Mouse (Mus musculus): ENCODE measurements around the gene Mb. TPM values are rescaled to one million over a fixed set of nuclear protein-coding genes. Genes with fewer than 3 reads are reported as not detected.
"Not testable (repeated sequence)": the region's sequence is repeated elsewhere in the genome, so short reads cannot be mapped to it uniquely, and the experiment has no call there.

Mb gene
- polyA plus RNA-seq, 1 experiment from 2014 or later = 0.37 TPM

- H3K4me3 ChIP-seq (replicated peaks) = no peak overlapping the region
- H3K27me3 ChIP-seq = no peaks in the 10 kb centered on the region
- H3K4me1 ChIP-seq (replicated peaks) = no peaks in the 10 kb centered on the region; the same call in 1 of the 2 replicates
- H3K9ac ChIP-seq = no peak overlapping the region
- H3K9me3 ChIP-seq (replicated peaks) = no peaks in the 10 kb centered on the region
- no peak for ATAC-seq (ENCODE audit: insufficient read depth)
- WGBS (ENCODE audit: insufficient replicate concordance) = 66% methylated on average over 6 of the region's 6 CpGs
- H3K4me2 ChIP-seq = no peak overlapping the region
- H3K27ac ChIP-seq (replicated peaks) = no peak overlapping the region
- no peaks in the 10 kb centered on the region for H3K36me3 ChIP-seq (replicated peaks)
Measured at GRCm38 (mm10) chr15:77065259-77065852, 14.9 kb upstream of the Mb start.

- no peak overlapping the region for H3K27ac ChIP-seq (replicated peaks)
- no peaks in the 10 kb centered on the region for H3K27me3 ChIP-seq
- H3K36me3 ChIP-seq (replicated peaks) = no peaks in the 10 kb centered on the region
- H3K4me3 ChIP-seq (replicated peaks) = no peak overlapping the region
- H3K9ac ChIP-seq = no peak overlapping the region
- H3K4me2 ChIP-seq = no peak overlapping the region
- H3K4me1 ChIP-seq (replicated peaks) = no peaks in the 10 kb centered on the region; the same call in 1 of the 2 replicates
- no peaks in the 10 kb centered on the region for H3K9me3 ChIP-seq (replicated peaks)
- no peak for ATAC-seq (ENCODE audit: insufficient read depth)
Measured at GRCm38 (mm10) chr15:77062746-77063145, 12.3 kb upstream of the Mb start.

- not testable (repeated sequence) for H3K36me3 ChIP-seq (replicated peaks); H3K27ac ChIP-seq (replicated peaks); H3K27me3 ChIP-seq; H3K9me3 ChIP-seq (replicated peaks); H3K4me2 ChIP-seq; ATAC-seq (ENCODE audit: insufficient read depth); H3K9ac ChIP-seq; H3K4me3 ChIP-seq (replicated peaks); H3K4me1 ChIP-seq (replicated peaks)
- WGBS (ENCODE audit: insufficient replicate concordance) = 65% methylated on average over 4 of the region's 4 CpGs
Measured at GRCm38 (mm10) chr15:77059416-77059815, 8.9 kb upstream of the Mb start.

GRCm38 (mm10) chr15:77058566-77058965 lies 8.1 kb upstream of the Mb start:
- Histone ChIP-seq H3K36me3 (replicated peaks) (no peaks in the 10 kb centered on the region), H3K4me2 (no peak overlapping the region), H3K4me1 (replicated peaks) (0 out of 2 replicates have a peak, but pooled peaks cover 5% of the 10 kb centered on the region), H3K9ac (no peak overlapping the region), H3K4me3 (replicated peaks) (no peak overlapping the region), H3K27me3 (no peaks in the 10 kb centered on the region), H3K27ac (replicated peaks) (no peak overlapping the region), H3K9me3 (replicated peaks) (no peaks in the 10 kb centered on the region)
- no peak for ATAC-seq (ENCODE audit: insufficient read depth)

GRCm38 (mm10) chr15:77056791-77057051 lies 6.3 kb upstream of the Mb start:
- H3K27me3 ChIP-seq = no peaks in the 10 kb centered on the region
- peaks cover 17% of the 10 kb centered on the region for H3K4me1 ChIP-seq (replicated peaks)
- WGBS (ENCODE audit: insufficient replicate concordance) = 38% methylated on average over 3 of the region's 3 CpGs
- no peak overlapping the region for H3K4me2 ChIP-seq
- no peak for ATAC-seq (ENCODE audit: insufficient read depth)
- no peaks in the 10 kb centered on the region for H3K9me3 ChIP-seq (replicated peaks)
- no peaks in the 10 kb centered on the region for H3K36me3 ChIP-seq (replicated peaks)
- H3K9ac ChIP-seq = no peak overlapping the region
- no peak overlapping the region for H3K27ac ChIP-seq (replicated peaks)
- no peak overlapping the region for H3K4me3 ChIP-seq (replicated peaks)

GRCm38 (mm10) chr15:77056001-77056790 lies 5.7 kb upstream of the Mb start:
- Histone ChIP-seq H3K36me3 (replicated peaks) (no peaks in the 10 kb centered on the region), H3K4me2 (no peak overlapping the region), H3K27ac (replicated peaks) (no peak overlapping the region), H3K9ac (no peak overlapping the region), H3K4me1 (replicated peaks) (peaks cover 17% of the 10 kb centered on the region), H3K9me3 (replicated peaks) (no peaks in the 10 kb centered on the region), H3K4me3 (replicated peaks) (no peak overlapping the region), H3K27me3 (no peaks in the 10 kb centered on the region)
- 41% methylated on average over 6 of the region's 6 CpGs for WGBS (ENCODE audit: insufficient replicate concordance)
- ATAC-seq (ENCODE audit: insufficient read depth) = no peak

GRCm38 (mm10) chr15:77054611-77055175 lies 4.2 kb upstream of the Mb start:
- peaks cover 3% of the 10 kb centered on the region; the same call in 1 of the 2 replicates for H3K27me3 ChIP-seq
- H3K36me3 ChIP-seq (replicated peaks) = no peaks in the 10 kb centered on the region
- H3K4me1 ChIP-seq (replicated peaks) = peaks cover 17% of the 10 kb centered on the region
- 53% methylated on average over 5 of the region's 5 CpGs for WGBS (ENCODE audit: insufficient replicate concordance)
- no peak overlapping the region for H3K4me3 ChIP-seq (replicated peaks)
- no peak for ATAC-seq (ENCODE audit: insufficient read depth)
- no peak overlapping the region for H3K9ac ChIP-seq
- H3K9me3 ChIP-seq (replicated peaks) = no peaks in the 10 kb centered on the region
- no peak overlapping the region for H3K27ac ChIP-seq (replicated peaks)
- H3K4me2 ChIP-seq = no peak overlapping the region

- Histone ChIP-seq H3K27ac (replicated peaks) (peak overlapping the region; percentile 53), H3K27me3 (peaks cover 11% of the 10 kb centered on the region; the same call in 1 of the 2 replicates), H3K9ac (no peak overlapping the region), H3K4me1 (replicated peaks) (peaks cover 17% of the 10 kb centered on the region), H3K4me2 (no peak overlapping the region), H3K4me3 (replicated peaks) (no peak overlapping the region), H3K36me3 (replicated peaks) (no peaks in the 10 kb centered on the region), H3K9me3 (replicated peaks) (no peaks in the 10 kb centered on the region)
- ATAC-seq (ENCODE audit: insufficient read depth) = peak; percentile 90
- 31% methylated on average over 1 of the region's 1 CpGs for WGBS (ENCODE audit: insufficient replicate concordance)
Measured at GRCm38 (mm10) chr15:77053021-77053420, 2.6 kb upstream of the Mb start.

GRCm38 (mm10) chr15:77052176-77052575 lies 1.7 kb upstream of the Mb start:
- no peak overlapping the region for H3K4me2 ChIP-seq
- peaks cover 11% of the 10 kb centered on the region; the same call in 1 of the 2 replicates for H3K27me3 ChIP-seq
- WGBS (ENCODE audit: insufficient replicate concordance) = 17% methylated on average over 1 of the region's 1 CpGs
- no peak overlapping the region for H3K4me3 ChIP-seq (replicated peaks)
- H3K4me1 ChIP-seq (replicated peaks) = peaks cover 17% of the 10 kb centered on the region
- H3K9ac ChIP-seq = no peak overlapping the region
- no peaks in the 10 kb centered on the region for H3K9me3 ChIP-seq (replicated peaks)
- 0 out of 2 replicates have a peak overlapping the region, but pooled peaks have one; percentile 53 for H3K27ac ChIP-seq (replicated peaks)
- no peaks in the 10 kb centered on the region for H3K36me3 ChIP-seq (replicated peaks)
- no peak for ATAC-seq (ENCODE audit: insufficient read depth)

- no peaks in the 10 kb centered on the region for H3K36me3 ChIP-seq (replicated peaks)
- peaks cover 14% of the 10 kb centered on the region; the same call in 1 of the 2 replicates for H3K27me3 ChIP-seq
- no peaks in the 10 kb centered on the region for H3K4me1 ChIP-seq (replicated peaks)
- H3K9ac ChIP-seq = no peak overlapping the region
- 66% methylated on average over 10 of the region's 10 CpGs for WGBS (ENCODE audit: insufficient replicate concordance)
- no peak overlapping the region for H3K4me2 ChIP-seq
- no peak overlapping the region for H3K27ac ChIP-seq (replicated peaks)
- no peak for ATAC-seq (ENCODE audit: insufficient read depth)
- H3K9me3 ChIP-seq (replicated peaks) = no peaks in the 10 kb centered on the region
- no peak overlapping the region for H3K4me3 ChIP-seq (replicated peaks)
Measured at GRCm38 (mm10) chr15:77045609-77046008, 4.9 kb downstream of the Mb start.

- Histone ChIP-seq H3K36me3 (replicated peaks) (no peaks in the 10 kb centered on the region), H3K27me3 (peaks cover 11% of the 10 kb centered on the region; the same call in 1 of the 2 replicates), H3K9me3 (replicated peaks) (no peaks in the 10 kb centered on the region), H3K27ac (replicated peaks) (no peak within 1 kb of the TSS), H3K4me2 (no peak within 1 kb of the TSS; the same call in 1 of the 2 replicates), H3K9ac (no peak within 1 kb of the TSS), H3K4me1 (replicated peaks) (no peaks in the 10 kb centered on the region), H3K4me3 (replicated peaks) (no peak within 1 kb of the TSS)
- ATAC-seq (ENCODE audit: insufficient read depth) = no peak
- 66% methylated on average over 12 of the region's 12 CpGs for WGBS (ENCODE audit: insufficient replicate concordance)
Measured at GRCm38 (mm10) chr15:77044597-77045320, 5.7 kb downstream of the Mb start, which contains the start of gene Apol6. TSS of gene Apol6 (plus strand) at chr15:77044729.
